Mouse (Mus musculus) erythroblast, adult 5-6 weeks (primary cell): ENCODE measurements at regions not wholly inside any gene's neighbourhood (a gene's known extent, or its start where the extent isn't known, plus 50 kb on each side); places are given as distances from the start of the nearest gene placed in this dataset.

Source experiments
- ATAC-seq: replicated peaks from 2 replicates; pipeline ENCODE4 v1.8.0; 2016; ENCODE audit warnings: moderate number of reproducible peaks, mild to moderate bottlenecking, moderate TSS enrichment, inconsistent platforms; ENCODE audit not compliant: poor library complexity, low FRiP score, severe bottlenecking

- no peak for ATAC-seq
These were observed 71.6 kb upstream of the Sesn3 start for GRCm38 (mm10) chr9:14203307-14203695.

GRCm38 (mm10) chr9:14203768-14204416 is 71.0 kb upstream of the Sesn3 start:
- no peak for ATAC-seq

GRCm38 (mm10) chr9:14204817-14205216 is 70.0 kb upstream of the Sesn3 start:
- no peak for ATAC-seq

GRCm38 (mm10) chr9:14206838-14207560 is 67.9 kb upstream of the Sesn3 start:
- no peak for ATAC-seq

GRCm38 (mm10) chr9:14207561-14207936 is 67.3 kb upstream of the Sesn3 start:
- ATAC-seq = no peak

- ATAC-seq = no peak
These were observed 61.6 kb upstream of the Sesn3 start for GRCm38 (mm10) chr9:14213283-14213682.

- ATAC-seq = no peak
These were observed 59.6 kb upstream of the Sesn3 start for GRCm38 (mm10) chr9:14215171-14215782.

- ATAC-seq = no peak
These were observed 58.9 kb upstream of the Sesn3 start for GRCm38 (mm10) chr9:14215961-14216360.

GRCm38 (mm10) chr9:14222936-14223335 is 51.9 kb upstream of the Sesn3 start:
- no peak for ATAC-seq
